Mouse (Mus musculus) stomach, adult 2 months (tissue): ENCODE measurements around the gene Alcam. TPM values are rescaled to one million over a fixed set of nuclear protein-coding genes. Genes with fewer than 3 reads are reported as not detected.

ENCODE experiments used
- polyA plus RNA-seq: library from polyadenylated mRNA; depleted of rRNA; stranded (reverse); fragments of >200 nt; gene quantifications from 2 replicates; pipeline ENCODE4 v1.2.3, GENCODE M21; 2012; rRNA removed

The Alcam gene
- 3.3 and 5.2 TPM in 2 replicates for polyA plus RNA-seq

GRCm38 (mm10) chr16:52453971-52454514 lies at the start of gene Alcam:
Gene Alcam, minus strand, starts transcription at chr16:52454074.

